Mouse (Mus musculus): ENCODE data around the gene Adamts7. TPM values are rescaled to one million over a fixed set of nuclear protein-coding genes. Genes with fewer than 3 reads are reported as not detected.
A peak's percentile ranks its signal among the peaks of the same experiment; 100 is the strongest.

The Adamts7 gene
- polyA plus RNA-seq, 1 experiment from 2014 or later = 18.7 TPM

GRCm38 (mm10) chr9:90171421-90171820, 8.6 kb downstream of the Adamts7 start:
- no peaks in the 10 kb centered on the region for H3K9me3 ChIP-seq (ENCODE audit: control insufficient read depth, low read length)
- no peak overlapping the region for H3K9ac ChIP-seq (ENCODE audit: low read length)
- peaks cover 7% of the 10 kb centered on the region for H3K36me3 ChIP-seq (ENCODE audit: control insufficient read depth, insufficient read depth, low read length)
- WGBS = 93% methylated on average over 19 of the region's 19 CpGs
- no peak for ATAC-seq (ENCODE audit: low read depth)
- no peaks in the 10 kb centered on the region for H3K27me3 ChIP-seq (ENCODE audit: control insufficient read depth, insufficient read depth, low read depth, low read length)
- no peak overlapping the region for H3K4me2 ChIP-seq (ENCODE audit: low read depth, low read length)
- no peaks in the 10 kb centered on the region; the same call in 1 of the 2 replicates for H3K4me1 ChIP-seq (replicated peaks; ENCODE audit: control insufficient read depth, insufficient read depth, low read length)
- no peak overlapping the region for H3K27ac ChIP-seq (ENCODE audit: low read length)
- no peak overlapping the region for H3K4me3 ChIP-seq (ENCODE audit: low read length)

DNA sequence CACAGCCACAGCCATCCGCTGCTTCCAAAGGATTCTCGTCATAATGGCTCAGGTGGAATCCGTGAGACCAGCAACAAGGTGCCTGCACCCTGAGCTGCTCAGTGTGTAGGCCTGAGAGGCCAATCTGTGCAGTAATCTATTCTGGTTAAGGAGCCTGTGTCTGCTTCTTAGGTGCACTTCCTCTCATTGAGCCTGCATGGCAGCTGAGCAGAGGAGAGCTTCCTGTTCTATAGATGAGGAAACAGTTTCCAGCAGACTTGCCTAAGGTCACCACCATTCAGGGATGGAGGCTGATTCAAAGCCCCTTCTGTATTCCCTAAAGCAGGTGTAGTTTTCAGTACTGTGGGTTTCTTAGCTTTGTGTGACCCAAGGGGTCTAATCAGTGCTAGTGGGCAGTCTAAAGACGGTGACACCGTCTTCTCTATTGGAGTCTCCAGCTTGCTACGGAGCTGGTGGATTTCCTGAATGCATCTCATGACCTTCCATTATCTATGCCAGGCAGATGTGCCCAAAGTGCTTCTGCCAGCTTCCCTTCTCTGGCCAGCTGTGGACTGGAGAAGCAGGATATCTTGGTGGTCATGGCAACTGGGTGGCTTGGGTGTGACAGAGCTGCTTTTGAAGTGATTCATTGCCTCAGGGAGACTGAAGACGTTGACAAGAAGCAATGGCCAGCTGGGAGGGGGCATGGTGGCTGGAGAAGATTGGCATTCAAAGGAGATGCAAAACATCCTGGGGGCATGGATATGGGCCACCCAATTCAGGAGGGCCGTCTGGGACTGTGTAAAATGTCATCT, 9.9 kb downstream of the Adamts7 start:
- no peaks in the 10 kb centered on the region for H3K9me3 ChIP-seq (ENCODE audit: control insufficient read depth, low read length)
- no peak overlapping the region for H3K9ac ChIP-seq (ENCODE audit: low read length)
- H3K4me3 ChIP-seq (ENCODE audit: low read length) = no peak overlapping the region
- no peak overlapping the region for H3K27ac ChIP-seq (ENCODE audit: low read length)
- 72% methylated on average over 8 of the region's 8 CpGs for WGBS
- H3K4me2 ChIP-seq (ENCODE audit: low read depth, low read length) = no peak overlapping the region
- H3K4me1 ChIP-seq (replicated peaks; ENCODE audit: control insufficient read depth, insufficient read depth, low read length) = no peaks in the 10 kb centered on the region
- ATAC-seq (ENCODE audit: low read depth) = no peak
- no peaks in the 10 kb centered on the region for H3K27me3 ChIP-seq (ENCODE audit: control insufficient read depth, insufficient read depth, low read depth, low read length)
- H3K36me3 ChIP-seq (ENCODE audit: control insufficient read depth, insufficient read depth, low read length) = peaks cover 8% of the 10 kb centered on the region

DNA sequence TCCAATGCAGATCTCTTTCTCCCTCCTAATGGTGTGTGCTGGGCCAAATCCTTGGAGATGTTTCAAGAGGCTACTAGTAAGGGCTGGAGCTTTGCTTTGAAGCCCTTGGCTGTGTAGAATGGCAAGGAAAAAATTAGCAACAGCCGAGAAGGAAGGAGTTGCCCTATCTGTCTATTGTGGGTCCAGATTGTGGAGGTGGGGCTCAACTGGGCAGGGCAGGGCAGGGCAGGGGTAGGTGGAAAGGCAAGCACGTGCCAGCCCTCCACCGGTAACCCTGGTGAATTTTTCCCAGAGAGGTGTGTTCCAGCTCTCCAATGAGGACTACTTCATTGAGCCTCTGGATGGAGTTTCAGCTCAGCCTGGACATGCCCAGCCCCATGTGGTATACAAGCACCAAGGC, 10.5 kb downstream of the Adamts7 start:
- no peak overlapping the region for H3K27ac ChIP-seq (ENCODE audit: low read length)
- no peaks in the 10 kb centered on the region for H3K4me1 ChIP-seq (replicated peaks; ENCODE audit: control insufficient read depth, insufficient read depth, low read length)
- H3K9ac ChIP-seq (ENCODE audit: low read length) = no peak overlapping the region
- H3K27me3 ChIP-seq (ENCODE audit: control insufficient read depth, insufficient read depth, low read depth, low read length) = no peaks in the 10 kb centered on the region
- WGBS = 83% methylated on average over 3 of the region's 3 CpGs
- ATAC-seq (ENCODE audit: low read depth) = no peak
- no peak overlapping the region for H3K4me2 ChIP-seq (ENCODE audit: low read depth, low read length)
- no peaks in the 10 kb centered on the region for H3K9me3 ChIP-seq (ENCODE audit: control insufficient read depth, low read length)
- H3K36me3 ChIP-seq (ENCODE audit: control insufficient read depth, insufficient read depth, low read length) = peaks cover 10% of the 10 kb centered on the region
- no peak overlapping the region for H3K4me3 ChIP-seq (ENCODE audit: low read length)

DNA sequence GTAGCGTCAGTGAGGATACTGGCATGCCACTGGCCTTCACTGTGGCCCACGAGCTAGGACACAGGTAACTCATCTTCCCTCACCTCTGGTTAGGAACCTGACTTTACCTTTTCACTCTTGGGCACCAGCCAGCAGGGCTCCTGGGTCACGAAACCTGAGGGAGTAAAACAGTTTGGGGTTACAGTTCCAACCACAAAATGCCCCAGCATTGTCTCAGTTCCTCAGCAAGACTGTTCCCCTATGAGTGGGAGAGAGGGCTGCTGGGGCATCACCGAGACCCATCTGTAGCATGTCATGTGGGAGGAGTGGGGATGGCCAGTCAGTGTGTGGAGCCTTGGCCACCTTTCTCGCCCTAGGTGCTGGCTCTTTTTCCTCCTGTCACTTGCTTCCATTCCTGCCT, 16.5 kb downstream of the Adamts7 start:
- no peaks in the 10 kb centered on the region for H3K27me3 ChIP-seq (ENCODE audit: control insufficient read depth, insufficient read depth, low read depth, low read length)
- 82% methylated on average over 5 of the region's 5 CpGs for WGBS
- ATAC-seq (ENCODE audit: low read depth) = no peak
- H3K4me3 ChIP-seq (ENCODE audit: low read length) = no peak overlapping the region
- H3K4me1 ChIP-seq (replicated peaks; ENCODE audit: control insufficient read depth, insufficient read depth, low read length) = peaks cover 26% of the 10 kb centered on the region
- no peak overlapping the region for H3K9ac ChIP-seq (ENCODE audit: low read length)
- H3K36me3 ChIP-seq (ENCODE audit: control insufficient read depth, insufficient read depth, low read length) = peaks cover 3% of the 10 kb centered on the region; the same call in 1 of the 2 replicates
- H3K4me2 ChIP-seq (ENCODE audit: low read depth, low read length) = no peak overlapping the region
- H3K27ac ChIP-seq (ENCODE audit: low read length) = no peak overlapping the region
- H3K9me3 ChIP-seq (ENCODE audit: control insufficient read depth, low read length) = no peaks in the 10 kb centered on the region

DNA sequence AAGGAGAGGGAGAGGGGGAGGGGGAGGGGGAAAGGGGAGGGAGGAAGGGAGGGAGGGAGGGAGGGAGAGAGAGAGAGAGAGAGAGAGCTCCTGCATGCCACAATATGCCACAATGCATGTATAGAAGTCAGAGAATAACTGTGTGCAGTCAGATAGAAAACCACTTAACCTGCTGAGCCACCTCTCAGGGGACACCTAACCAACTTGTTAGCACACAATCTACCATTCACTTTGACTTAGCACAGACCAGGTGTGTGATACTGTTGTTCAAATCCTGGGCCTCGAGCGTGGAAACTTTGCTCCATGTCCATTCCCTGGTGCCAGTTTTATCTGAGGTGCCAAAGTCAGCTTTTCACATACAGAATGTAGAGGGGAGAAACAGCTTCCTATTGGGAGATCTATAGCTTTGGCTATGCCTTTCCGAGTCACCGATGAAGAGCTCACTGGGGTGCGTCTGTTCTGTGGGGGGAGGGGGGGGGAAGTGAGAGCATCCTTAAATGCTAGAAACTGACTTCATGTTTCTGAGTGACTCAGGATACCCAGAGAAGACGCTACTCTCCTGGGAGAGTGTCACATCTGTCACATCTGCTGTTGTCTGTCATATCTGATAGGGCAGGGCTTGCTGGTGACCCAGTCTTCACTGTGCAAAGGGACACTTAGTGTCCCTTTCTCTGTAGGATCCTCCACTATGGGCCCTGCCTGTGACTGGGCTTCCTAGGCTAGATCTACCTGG, 19.0 kb downstream of the Adamts7 start:
- no peak overlapping the region for H3K4me2 ChIP-seq (ENCODE audit: low read depth, low read length)
- no peak overlapping the region for H3K9ac ChIP-seq (ENCODE audit: low read length)
- H3K9me3 ChIP-seq (ENCODE audit: control insufficient read depth, low read length) = no peaks in the 10 kb centered on the region
- 62% methylated on average over 6 of the region's 6 CpGs for WGBS
- H3K36me3 ChIP-seq (ENCODE audit: control insufficient read depth, insufficient read depth, low read length) = peaks cover 3% of the 10 kb centered on the region; the same call in 1 of the 2 replicates
- peaks cover 31% of the 10 kb centered on the region for H3K4me1 ChIP-seq (replicated peaks; ENCODE audit: control insufficient read depth, insufficient read depth, low read length)
- no peaks in the 10 kb centered on the region for H3K27me3 ChIP-seq (ENCODE audit: control insufficient read depth, insufficient read depth, low read depth, low read length)
- no peak for ATAC-seq (ENCODE audit: low read depth)
- peak overlapping the region; percentile 90 for H3K27ac ChIP-seq (ENCODE audit: low read length)
- H3K4me3 ChIP-seq (ENCODE audit: low read length) = no peak overlapping the region

- H3K4me1 ChIP-seq (replicated peaks; ENCODE audit: control insufficient read depth, insufficient read depth, low read length) = peaks cover 31% of the 10 kb centered on the region
- H3K9ac ChIP-seq (ENCODE audit: low read length) = no peak overlapping the region
- no peak overlapping the region for H3K4me3 ChIP-seq (ENCODE audit: low read length)
- ATAC-seq (ENCODE audit: low read depth) = peak; percentile 88
- H3K4me2 ChIP-seq (ENCODE audit: low read depth, low read length) = no peak overlapping the region
- H3K27ac ChIP-seq (ENCODE audit: low read length) = peak overlapping the region; percentile 90
- no peaks in the 10 kb centered on the region for H3K9me3 ChIP-seq (ENCODE audit: control insufficient read depth, low read length)
- 50% methylated on average over 18 of the region's 18 CpGs for WGBS
- H3K27me3 ChIP-seq (ENCODE audit: control insufficient read depth, insufficient read depth, low read depth, low read length) = no peaks in the 10 kb centered on the region
- H3K36me3 ChIP-seq (ENCODE audit: control insufficient read depth, insufficient read depth, low read length) = peaks cover under 1% of the 10 kb centered on the region; the same call in 1 of the 2 replicates
These were observed 20.0 kb downstream of the Adamts7 start for GRCm38 (mm10) chr9:90182636-90183421.

- Histone ChIP-seq H3K4me3 (ENCODE audit: low read length) (no peak overlapping the region), H3K27ac (ENCODE audit: low read length) (peak overlapping the region; percentile 90), H3K4me2 (ENCODE audit: low read depth, low read length) (no peak overlapping the region), H3K9ac (ENCODE audit: low read length) (peak overlapping the region; percentile 11; the same call in 1 of the 2 replicates), H3K4me1 (replicated peaks; ENCODE audit: control insufficient read depth, insufficient read depth, low read length) (peaks cover 31% of the 10 kb centered on the region), H3K9me3 (ENCODE audit: control insufficient read depth, low read length) (no peaks in the 10 kb centered on the region), H3K27me3 (ENCODE audit: control insufficient read depth, insufficient read depth, low read depth, low read length) (no peaks in the 10 kb centered on the region), H3K36me3 (ENCODE audit: control insufficient read depth, insufficient read depth, low read length) (no peaks in the 10 kb centered on the region; the same call in 1 of the 2 replicates)
- WGBS = 54% methylated on average over 3 of the region's 3 CpGs
- ATAC-seq (ENCODE audit: low read depth) = peak; percentile 44
These were observed 20.7 kb downstream of the Adamts7 start for GRCm38 (mm10) chr9:90183550-90183949.

DNA sequence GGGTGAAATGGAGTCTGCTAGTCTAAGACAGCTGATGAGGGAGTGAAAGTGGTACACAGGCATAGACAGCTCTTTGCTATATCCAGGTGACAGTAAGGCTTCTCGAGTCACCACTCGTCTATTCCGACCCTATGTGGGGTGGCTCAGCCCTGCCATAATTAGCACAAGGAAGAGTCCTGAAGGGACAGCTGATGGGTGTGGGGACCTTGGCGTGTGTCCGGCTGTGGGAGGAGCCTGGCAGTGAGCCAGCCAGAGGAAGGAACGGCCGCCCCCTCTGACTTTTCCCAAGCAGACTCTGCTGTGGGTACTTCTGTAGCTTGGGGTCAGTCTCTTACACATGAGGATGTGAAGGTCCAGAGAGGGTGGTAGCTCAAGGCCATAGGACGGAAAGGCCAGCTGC, 21.2 kb downstream of the Adamts7 start:
- peaks cover 31% of the 10 kb centered on the region for H3K4me1 ChIP-seq (replicated peaks; ENCODE audit: control insufficient read depth, insufficient read depth, low read length)
- 23% methylated on average over 8 of the region's 8 CpGs for WGBS

More for the DNA sequence above, 21.2 kb downstream of the Adamts7 start:
- H3K27ac ChIP-seq (ENCODE audit: low read length) = peak overlapping the region; percentile 46; the same call in 1 of the 2 replicates
- peak; percentile 37 for ATAC-seq (ENCODE audit: low read depth)
- H3K27me3 ChIP-seq (ENCODE audit: control insufficient read depth, insufficient read depth, low read depth, low read length) = no peaks in the 10 kb centered on the region
- H3K9ac ChIP-seq (ENCODE audit: low read length) = no peak overlapping the region
- no peak overlapping the region; the same call in 1 of the 2 replicates for H3K4me2 ChIP-seq (ENCODE audit: low read depth, low read length)
- no peak overlapping the region for H3K4me3 ChIP-seq (ENCODE audit: low read length)
- H3K36me3 ChIP-seq (ENCODE audit: control insufficient read depth, insufficient read depth, low read length) = no peaks in the 10 kb centered on the region; the same call in 1 of the 2 replicates
- H3K9me3 ChIP-seq (ENCODE audit: control insufficient read depth, low read length) = no peaks in the 10 kb centered on the region
